Mouse (Mus musculus): ENCODE data around the gene Helb.

Helb gene

GRCm38 (mm10) chr10:120033866-120034265 lies 78.9 kb downstream of the Helb start:
- CTCF ChIA-PET: interaction anchor here in 2 of 4 experiments (0.6 to 0.8 kb wide), 3 partner anchors 30 to 1092 kb away, joined by 3 to 5 read pairs (median 4); no protein-coding TSS in a partner anchor
- POLR2A ChIA-PET: interaction anchor here in 2 of 4 experiments (0.6 to 0.7 kb wide), 3 partner anchors 62 to 1044 kb away, joined by 3 to 5 read pairs (median 4); no protein-coding TSS in a partner anchor
